Mouse (Mus musculus): Measurements from ENCODE around the gene Stx7. TPM values are rescaled to one million over a fixed set of nuclear protein-coding genes. Genes with fewer than 3 reads are reported as not detected.

The Stx7 gene
- polyA plus RNA-seq, 1 experiment = 228 TPM

DNA sequence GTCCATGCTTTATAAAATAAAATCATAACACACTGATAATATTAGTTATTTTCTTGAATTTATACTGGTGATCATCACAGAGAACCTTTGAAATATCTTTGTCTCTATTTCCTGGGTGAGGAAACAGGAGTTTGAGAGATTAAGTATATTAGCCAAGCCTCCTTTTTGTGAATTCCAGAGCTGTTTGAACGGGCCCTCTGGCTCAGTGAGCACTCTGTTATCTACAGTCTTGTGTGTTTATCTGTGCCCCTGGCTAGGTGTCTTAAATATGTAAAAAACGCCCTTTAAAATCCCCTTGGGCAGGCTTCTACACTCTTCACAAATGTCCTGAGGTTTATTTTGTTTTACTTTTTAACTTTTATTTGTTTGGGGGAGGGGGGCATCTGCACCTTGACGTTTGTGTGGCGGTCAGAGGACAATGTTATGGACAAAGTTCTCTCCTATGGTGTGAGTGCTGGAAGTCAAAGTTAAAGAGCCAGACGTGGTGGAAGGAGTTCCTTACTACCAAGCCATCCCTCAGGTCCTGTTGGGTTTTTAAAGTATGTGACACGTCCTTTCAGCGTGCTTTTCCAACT is 14.9 kb upstream of the Stx7 start:
- Histone ChIP-seq H3K27me3 (replicated peaks) (no peaks in the 10 kb centered on the region), H3K36me3 (replicated peaks; ENCODE audit: low read length) (no peaks in the 10 kb centered on the region), H3K4me3 (replicated peaks) (no peak overlapping the region), H3K9me3 (no peaks in the 10 kb centered on the region), H3K4me1 (peaks cover 36% of the 10 kb centered on the region)
- no peak for TF ChIP-seq FLI1 (IDR thresholded peaks at IDR 0.05; ENCODE audit: low read length)

DNA sequence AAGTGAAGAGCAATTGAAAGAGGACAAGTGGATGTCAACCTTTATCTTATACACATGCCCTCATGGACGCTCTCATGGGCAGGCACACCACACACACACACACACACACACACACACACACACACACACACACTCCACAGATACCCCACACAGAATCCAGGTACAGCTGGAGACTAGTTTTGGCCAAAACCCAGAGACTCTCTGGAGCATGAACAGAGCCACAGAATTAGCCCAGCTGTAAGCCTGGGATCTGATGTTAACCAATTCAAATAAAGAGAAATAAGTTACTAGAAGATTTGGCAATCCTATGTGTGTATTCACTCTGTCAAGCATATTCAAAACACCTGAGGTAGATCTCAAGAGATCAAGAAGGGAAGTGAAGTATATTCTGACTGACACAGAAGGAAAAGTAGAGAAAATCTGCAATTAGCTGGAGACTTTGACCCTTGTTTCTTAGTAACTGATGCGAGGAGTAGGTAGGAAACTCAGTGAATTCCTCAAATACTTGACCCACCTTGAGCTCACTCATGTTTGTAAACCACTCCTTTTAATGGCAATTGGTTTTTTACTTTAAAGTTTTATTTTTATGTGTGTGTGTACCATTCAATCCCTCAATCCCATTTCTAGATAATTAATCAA is 10.4 kb upstream of the Stx7 start:
- no peaks in the 10 kb centered on the region for H3K9me3 ChIP-seq
- peaks cover 18% of the 10 kb centered on the region for H3K4me1 ChIP-seq
- no peak overlapping the region for H3K4me3 ChIP-seq (replicated peaks)
- peaks cover 2% of the 10 kb centered on the region for H3K27me3 ChIP-seq (replicated peaks)
- TF ChIP-seq GATA1 (IDR thresholded peaks at IDR 0.05; ENCODE audit: borderline replicate concordance, low read length) (no peak), FLI1 (IDR thresholded peaks at IDR 0.05; ENCODE audit: low read length) (no peak)
- H3K36me3 ChIP-seq (replicated peaks; ENCODE audit: low read length) = no peaks in the 10 kb centered on the region

DNA sequence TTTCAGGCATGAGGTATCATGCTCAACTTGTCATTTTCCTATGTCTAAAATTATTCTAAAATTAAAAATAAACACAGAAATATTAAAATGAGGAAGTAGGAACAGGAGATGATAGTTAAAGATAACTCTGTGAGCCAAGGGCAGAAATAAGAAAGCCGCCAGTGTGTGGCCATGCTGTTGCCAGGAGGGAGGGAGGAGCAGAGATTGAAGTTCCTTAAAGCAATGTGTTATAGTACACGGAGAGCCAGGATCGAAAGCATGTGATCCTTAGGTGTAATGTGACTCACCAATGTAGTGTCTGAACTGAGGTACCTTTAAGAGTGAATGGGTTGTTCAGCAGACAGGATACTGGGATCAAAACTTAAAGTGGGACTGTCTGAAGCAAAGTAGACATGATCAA is 6.4 kb upstream of the Stx7 start:
- Histone ChIP-seq H3K27me3 (replicated peaks) (peaks cover 2% of the 10 kb centered on the region), H3K9me3 (no peaks in the 10 kb centered on the region), H3K4me3 (replicated peaks) (no peak overlapping the region), H3K4me1 (0 out of 2 replicates have a peak, but pooled peaks cover 3% of the 10 kb centered on the region), H3K36me3 (replicated peaks; ENCODE audit: low read length) (no peaks in the 10 kb centered on the region)
- TF ChIP-seq GATA1 (IDR thresholded peaks at IDR 0.05; ENCODE audit: borderline replicate concordance, low read length) (no peak), FLI1 (IDR thresholded peaks at IDR 0.05; ENCODE audit: low read length) (no peak)

DNA sequence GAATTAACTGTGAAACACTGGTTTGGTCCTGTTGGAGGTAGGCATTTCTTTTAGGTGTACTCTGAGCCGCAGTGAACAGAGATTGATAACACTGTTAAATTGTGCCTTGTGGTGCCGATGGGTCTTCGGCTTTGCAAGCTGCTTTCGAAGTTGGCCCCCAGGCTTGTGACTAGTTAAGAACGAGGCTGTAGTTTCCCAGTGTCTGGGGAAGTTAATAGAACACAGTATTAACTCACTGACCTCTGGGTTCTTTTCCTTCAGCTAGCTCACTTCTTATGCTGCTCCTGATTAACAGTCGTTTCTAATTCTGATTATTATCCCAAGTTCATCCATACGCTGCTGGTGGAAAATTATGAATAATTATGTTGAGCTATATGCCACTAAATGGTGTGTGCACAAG is 984 bp downstream of the Stx7 start:
- TF ChIP-seq GATA1 (IDR thresholded peaks at IDR 0.05; ENCODE audit: borderline replicate concordance, low read length) (no peak), FLI1 (IDR thresholded peaks at IDR 0.05; ENCODE audit: low read length) (no peak)
- H3K4me1 ChIP-seq = peaks cover 47% of the 10 kb centered on the region
- no peaks in the 10 kb centered on the region for H3K9me3 ChIP-seq
- peak overlapping the region; percentile 93 for H3K4me3 ChIP-seq (replicated peaks)
- peaks cover 43% of the 10 kb centered on the region for H3K36me3 ChIP-seq (replicated peaks; ENCODE audit: low read length)
- no peaks in the 10 kb centered on the region for H3K27me3 ChIP-seq (replicated peaks)

DNA sequence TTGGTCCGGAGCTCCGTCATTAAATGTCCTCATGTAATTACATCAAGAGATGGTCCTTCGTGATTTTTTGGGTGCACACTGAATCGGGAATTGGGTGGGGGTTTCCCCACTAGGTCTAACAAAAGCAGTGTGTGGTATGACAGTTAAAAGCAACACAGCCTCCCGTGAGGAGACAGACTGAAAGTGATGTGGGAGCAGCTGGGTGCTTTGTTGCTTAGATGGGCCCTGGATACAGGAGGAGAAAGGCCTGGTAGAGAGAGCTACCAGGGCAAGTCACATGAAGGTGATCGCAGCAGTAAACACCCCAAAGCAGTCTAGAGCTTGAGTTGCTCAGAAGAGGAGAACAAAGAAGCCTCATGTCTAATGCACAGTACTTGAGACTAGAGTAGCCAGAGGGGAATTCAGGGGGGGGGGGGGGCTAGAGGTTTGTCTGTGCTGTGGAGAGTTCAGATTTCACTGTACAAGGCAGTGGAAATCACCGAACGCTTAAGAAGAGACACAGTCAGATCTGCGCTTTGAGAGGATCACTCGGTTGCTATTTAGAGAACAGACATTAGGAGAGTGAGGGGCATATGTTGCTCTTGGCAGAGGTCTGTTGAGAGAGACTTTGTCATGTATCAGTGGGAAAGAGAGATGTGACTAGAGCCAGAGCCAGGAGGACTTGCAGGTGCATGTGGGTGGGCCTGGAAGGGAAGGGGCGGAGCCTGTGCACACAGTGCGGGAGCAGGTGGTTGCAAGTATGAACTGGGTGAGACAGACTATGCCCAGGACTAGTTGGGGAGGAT is 9.6 kb downstream of the Stx7 start:
- H3K27me3 ChIP-seq (replicated peaks) = no peaks in the 10 kb centered on the region
- no peaks in the 10 kb centered on the region for H3K9me3 ChIP-seq
- H3K4me1 ChIP-seq = peaks cover 76% of the 10 kb centered on the region
- H3K4me3 ChIP-seq (replicated peaks) = no peak overlapping the region
- TF ChIP-seq GATA1 (IDR thresholded peaks at IDR 0.05; ENCODE audit: borderline replicate concordance, low read length) (no peak), FLI1 (IDR thresholded peaks at IDR 0.05; ENCODE audit: low read length) (no peak)
- H3K36me3 ChIP-seq (replicated peaks; ENCODE audit: low read length) = peaks cover 84% of the 10 kb centered on the region

DNA sequence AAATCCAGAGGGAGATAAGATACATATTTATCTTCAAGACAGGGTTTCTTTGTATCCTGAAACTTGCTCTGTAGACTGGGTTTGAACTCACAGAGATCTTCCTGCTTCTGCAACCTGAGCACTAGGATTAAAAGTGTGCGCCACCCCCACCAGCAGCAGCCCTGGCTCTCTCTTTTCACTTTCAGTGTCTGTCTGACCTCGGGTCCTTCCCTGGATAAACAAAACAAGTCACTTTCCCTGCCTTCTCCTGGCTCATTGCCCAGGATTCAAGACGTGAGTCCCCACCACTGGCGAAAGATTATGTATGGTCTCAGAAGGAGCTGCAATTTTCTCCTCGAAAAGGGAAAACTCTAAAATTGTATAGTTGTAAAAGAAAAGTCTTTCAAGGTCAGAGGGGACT is 10.5 kb downstream of the Stx7 start:
- TF ChIP-seq FLI1 (IDR thresholded peaks at IDR 0.05; ENCODE audit: low read length) (no peak), GATA1 (IDR thresholded peaks at IDR 0.05; ENCODE audit: borderline replicate concordance, low read length) (no peak)
- no peaks in the 10 kb centered on the region for H3K27me3 ChIP-seq (replicated peaks)
- H3K4me3 ChIP-seq (replicated peaks) = no peak overlapping the region
- no peaks in the 10 kb centered on the region for H3K9me3 ChIP-seq
- H3K36me3 ChIP-seq (replicated peaks; ENCODE audit: low read length) = peaks cover 78% of the 10 kb centered on the region
- peaks cover 78% of the 10 kb centered on the region for H3K4me1 ChIP-seq

DNA sequence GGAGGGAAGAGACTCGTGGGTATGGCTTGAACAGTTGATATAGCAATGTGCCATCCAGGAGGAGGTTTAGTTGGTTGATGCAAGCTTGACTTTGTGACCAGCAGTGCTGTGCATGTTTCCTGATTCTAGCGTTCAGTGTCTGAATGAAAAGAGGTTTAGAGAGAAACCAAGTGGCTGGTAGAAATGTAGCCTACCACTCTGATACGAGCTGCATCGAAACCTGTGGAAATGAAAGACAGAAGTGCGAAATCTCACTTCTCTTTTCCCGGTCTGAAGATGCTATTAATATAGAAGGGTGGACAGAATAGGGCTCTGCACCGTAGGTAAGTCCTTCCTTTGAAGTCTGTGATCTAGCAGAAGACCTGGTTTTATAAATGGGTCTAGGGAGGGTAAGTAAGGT is 11.2 kb downstream of the Stx7 start:
- no peak overlapping the region for H3K4me3 ChIP-seq (replicated peaks)
- peaks cover 83% of the 10 kb centered on the region for H3K4me1 ChIP-seq

DNA sequence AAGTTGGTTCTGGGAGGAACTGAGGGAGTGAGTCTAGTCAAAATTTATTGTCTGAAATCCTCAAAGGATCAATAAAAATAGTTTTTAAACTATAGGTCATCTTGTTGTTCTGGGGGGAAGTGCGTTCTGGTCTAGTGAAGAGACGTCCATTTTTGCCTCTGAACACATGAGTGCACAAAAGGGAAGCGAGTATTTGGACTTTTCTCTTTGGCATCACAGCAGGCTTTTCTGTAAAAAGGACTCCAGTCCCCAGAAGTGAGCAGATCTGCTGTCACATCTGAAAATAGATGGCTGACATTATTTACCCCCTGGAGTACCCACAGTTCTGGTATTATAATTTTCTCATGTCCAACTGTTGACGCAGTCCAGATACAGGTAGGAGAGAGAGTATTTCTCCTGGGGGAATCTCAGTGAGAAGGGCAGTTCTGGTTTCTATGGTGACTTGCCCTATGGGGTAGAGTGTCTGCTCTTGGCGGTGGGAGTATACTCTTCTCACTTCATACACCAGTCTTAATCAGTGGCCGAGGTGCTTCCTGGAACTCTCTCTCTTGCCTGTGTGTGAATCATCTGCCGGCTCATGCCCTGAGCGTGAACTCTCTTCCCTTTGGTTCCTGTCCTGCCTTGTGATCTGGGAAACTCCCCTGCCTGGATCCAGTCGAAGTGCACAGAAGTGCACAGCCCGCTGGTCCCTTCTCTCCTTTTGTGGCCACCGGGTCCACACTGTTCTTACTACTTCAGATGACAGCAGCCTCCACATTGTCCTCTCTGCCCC is 15.2 kb downstream of the Stx7 start:
- peak overlapping the region; percentile 76 for H3K4me3 ChIP-seq (replicated peaks)
- no peaks in the 10 kb centered on the region for H3K9me3 ChIP-seq
- peaks cover 72% of the 10 kb centered on the region for H3K36me3 ChIP-seq (replicated peaks; ENCODE audit: low read length)
- H3K4me1 ChIP-seq = peaks cover 97% of the 10 kb centered on the region
- no peaks in the 10 kb centered on the region for H3K27me3 ChIP-seq (replicated peaks)
- TF ChIP-seq FLI1 (IDR thresholded peaks at IDR 0.05; ENCODE audit: low read length) (no peak), GATA1 (IDR thresholded peaks at IDR 0.05; ENCODE audit: borderline replicate concordance, low read length) (no peak)

More for the DNA sequence above, 11.2 kb downstream of the Stx7 start:
- TF ChIP-seq GATA1 (IDR thresholded peaks at IDR 0.05; ENCODE audit: borderline replicate concordance, low read length) (no peak), FLI1 (IDR thresholded peaks at IDR 0.05; ENCODE audit: low read length) (no peak)
- Histone ChIP-seq H3K9me3 (no peaks in the 10 kb centered on the region), H3K36me3 (replicated peaks; ENCODE audit: low read length) (peaks cover 76% of the 10 kb centered on the region), H3K27me3 (replicated peaks) (no peaks in the 10 kb centered on the region)

DNA sequence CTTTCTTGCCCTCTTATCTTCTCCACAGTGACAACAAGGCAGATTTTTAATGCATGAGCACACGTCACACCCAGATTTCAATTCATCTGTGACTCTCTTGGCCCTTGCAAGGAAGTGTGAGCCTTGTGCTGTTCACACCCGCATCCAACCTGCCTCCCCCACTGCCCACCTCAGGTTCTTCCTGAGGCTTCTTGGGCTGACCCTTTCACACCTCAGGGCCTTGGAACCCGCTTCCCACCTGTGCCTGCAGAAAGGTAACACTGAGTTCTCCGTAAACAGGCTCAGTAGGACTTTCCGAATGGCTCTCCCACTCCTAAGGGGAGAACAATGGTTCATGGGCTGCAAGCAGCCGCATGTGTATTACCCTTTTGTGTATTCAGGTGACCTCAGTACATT is 15.8 kb downstream of the Stx7 start:
- Histone ChIP-seq H3K4me3 (replicated peaks) (peak overlapping the region; percentile 76), H3K4me1 (peaks cover 97% of the 10 kb centered on the region), H3K27me3 (replicated peaks) (no peaks in the 10 kb centered on the region), H3K9me3 (no peaks in the 10 kb centered on the region), H3K36me3 (replicated peaks; ENCODE audit: low read length) (peaks cover 72% of the 10 kb centered on the region)
- no peak for TF ChIP-seq FLI1 (IDR thresholded peaks at IDR 0.05; ENCODE audit: low read length)
- no peak for TF ChIP-seq GATA1 (IDR thresholded peaks at IDR 0.05; ENCODE audit: borderline replicate concordance, low read length)
